Mouse (Mus musculus): Measurements from ENCODE around the gene Fmr1nb. TPM values are rescaled to one million over a fixed set of nuclear protein-coding genes. Genes with fewer than 3 reads are reported as not detected.
"Not testable (repeated sequence)": the region's sequence is repeated elsewhere in the genome, so short reads cannot be mapped to it uniquely, and the experiment has no call there.

The Fmr1nb gene
- total RNA-seq (2021): under 1 TPM in 1 of 2 experiments, not detected in 1; 0.82 TPM
- long read RNA-seq, experiment 1, partial matches to known transcripts: 0 of 1 reads
- long read RNA-seq, experiment 1, other reads (novel, unspliced or antisense): 0 of 1 reads
- long read RNA-seq, experiment 2: 0 reads

DNA sequence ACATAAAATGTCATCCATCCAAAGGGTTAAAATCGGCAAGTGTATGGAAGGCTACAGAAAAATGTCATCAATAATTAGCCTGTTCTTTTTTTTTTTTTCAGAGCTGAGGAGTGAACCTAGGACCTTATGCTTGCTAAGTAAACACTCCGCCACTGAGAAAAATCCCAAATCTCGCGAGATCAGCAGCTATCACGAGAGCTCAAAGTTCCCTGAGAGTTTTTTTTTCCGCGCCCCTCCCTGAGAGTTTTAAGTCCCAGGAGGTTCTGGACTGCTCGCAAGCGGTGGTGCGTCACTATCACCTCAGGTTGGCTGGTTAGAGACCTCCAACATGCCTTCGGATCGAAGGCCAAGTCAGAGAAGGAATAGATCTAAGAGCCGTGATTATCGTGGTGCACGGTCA, at the start of gene Fmr1nb:
Gene Fmr1nb (plus strand): TSS at position 234 of the 400 bp plus-strand sequence.
- DNase-seq (ENCODE audit: low spot score in 2 of 2): no peak

DNA sequence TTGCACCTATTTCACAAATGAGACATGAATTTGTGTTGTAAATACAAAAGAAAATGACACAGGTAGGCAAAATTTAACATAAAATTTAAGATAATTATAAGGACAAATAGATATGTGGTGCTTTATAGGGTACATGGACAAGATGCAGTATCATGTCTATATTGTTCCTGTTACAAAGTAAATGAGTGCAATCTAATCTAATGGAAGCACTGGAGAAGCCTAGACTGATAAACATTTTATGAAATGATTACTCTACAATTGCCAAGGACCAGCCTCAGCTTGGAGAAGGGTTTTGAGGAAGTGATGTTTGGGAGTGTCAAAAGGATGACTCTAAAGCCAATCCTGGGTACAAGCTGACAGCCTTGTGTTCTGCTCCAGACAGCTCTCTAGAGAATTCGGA, 24.7 kb upstream of the Fmr1nb start:
- DNase-seq (ENCODE audit: low spot score in 2 of 2): no peak

DNA sequence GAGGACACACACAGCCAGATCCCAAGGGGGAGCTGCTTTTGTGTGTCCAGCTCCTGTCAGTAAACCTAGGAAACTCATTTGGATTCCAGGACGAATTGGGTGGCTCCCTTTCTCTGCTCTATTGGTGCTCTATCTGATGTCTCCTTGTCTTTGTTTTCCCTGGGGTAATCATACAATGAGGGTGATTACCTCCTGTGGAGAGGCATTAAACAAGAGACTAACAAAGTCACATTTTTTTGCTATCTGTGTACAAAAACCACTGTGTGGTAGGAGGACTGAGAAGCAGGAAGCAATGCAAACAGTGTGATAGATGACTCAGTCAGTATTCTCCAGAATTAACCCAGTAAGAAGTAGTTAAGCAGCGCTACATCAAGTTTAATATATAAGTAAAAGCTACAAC, 21.6 kb upstream of the Fmr1nb start:
- no peak for DNase-seq (ENCODE audit: low spot score in 2 of 2)

DNA sequence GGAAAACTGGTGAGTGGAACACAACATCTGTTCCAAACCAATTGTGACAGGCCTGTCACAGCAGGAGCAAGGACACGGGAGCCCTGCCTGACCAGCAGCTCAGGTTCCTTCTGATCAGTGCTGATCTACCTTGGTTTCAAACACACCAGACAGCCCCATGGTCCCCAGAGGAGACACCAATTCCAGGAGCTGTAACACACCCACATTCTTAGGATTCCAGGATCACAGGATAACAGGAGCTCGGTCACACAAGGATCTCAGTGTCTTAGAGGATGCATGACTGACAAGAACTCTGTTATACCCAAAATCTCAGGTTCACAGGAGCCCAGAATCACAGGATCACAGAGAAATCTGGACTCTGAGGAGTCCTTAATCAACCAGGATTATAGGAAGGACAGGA, 58.8 kb downstream of the Fmr1nb start:
- DNase-seq (ENCODE audit: low spot score in 2 of 2): not testable (repeated sequence)

DNA sequence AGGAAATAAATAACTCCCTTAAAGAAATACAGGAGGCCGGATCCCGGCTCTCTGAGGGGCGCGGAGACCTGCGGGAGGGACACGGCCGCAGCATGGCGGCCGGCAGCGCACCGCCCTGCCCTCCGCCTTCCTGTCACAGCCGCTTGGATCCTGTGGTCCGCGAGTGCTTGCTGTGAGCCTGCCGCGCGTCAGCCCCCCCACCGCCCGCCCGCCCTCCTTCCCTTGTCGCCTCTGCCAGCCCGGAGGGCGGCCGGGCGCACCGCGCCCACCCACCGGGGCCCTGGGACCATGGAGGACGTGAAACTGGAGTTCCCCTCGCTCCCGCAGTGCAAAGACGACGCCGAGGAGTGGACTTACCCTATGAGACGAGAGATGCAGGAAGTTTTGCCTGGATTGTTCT, 59.4 kb downstream of the Fmr1nb start, which contains the start of gene Gm14698:
Gene Gm14698 (plus strand): TSS at position 35 of the 400 bp plus-strand sequence.
- not testable (repeated sequence) for DNase-seq (ENCODE audit: low spot score in 2 of 2)

DNA sequence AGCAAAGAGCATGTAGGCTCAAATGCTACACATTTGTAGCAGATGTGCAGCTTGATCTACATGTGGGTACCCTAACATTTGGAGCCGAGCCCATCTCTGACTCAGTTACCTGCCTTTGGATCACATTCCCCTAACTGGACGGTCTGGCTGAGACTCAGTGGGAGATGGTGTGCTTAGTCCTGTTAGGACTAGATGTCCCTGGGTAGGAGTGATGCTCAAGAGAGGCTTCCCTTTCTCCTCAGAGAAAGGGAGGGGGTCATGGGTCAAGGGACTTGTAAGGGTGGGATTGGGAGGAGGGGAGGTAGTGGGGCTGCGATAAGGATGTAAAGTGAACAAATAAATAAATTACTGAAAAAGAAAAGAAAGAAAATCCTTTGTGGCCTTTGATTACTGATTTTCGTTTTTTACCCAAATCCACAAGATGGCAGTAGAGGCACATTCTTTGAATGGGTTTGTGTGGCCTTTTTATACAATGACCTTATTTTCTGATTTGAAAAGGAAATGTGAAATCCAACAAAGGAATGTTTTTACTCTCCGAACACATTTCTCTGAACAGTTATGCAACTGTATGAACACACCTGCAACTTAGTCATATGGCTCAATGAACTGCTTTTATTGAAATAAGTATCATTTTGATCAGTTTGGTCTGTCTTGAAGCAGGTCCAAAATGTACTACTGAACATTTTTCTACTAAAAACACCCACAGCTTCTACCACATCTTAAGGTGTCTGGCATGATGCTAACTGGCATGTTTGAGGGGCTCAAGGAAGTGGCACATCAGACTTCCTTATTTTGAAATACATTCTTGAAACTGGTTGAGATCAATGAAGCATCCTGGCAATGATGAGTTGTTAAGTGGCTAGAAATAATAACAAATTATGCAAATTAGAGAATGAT, 78.2 kb downstream of the Fmr1nb start:
- no peak for DNase-seq (ENCODE audit: low spot score in 2 of 2)

Other genes starting within 250 kb of the Fmr1nb start
- 10 to 100 TPM; 65.3 to 66.8 TPM for gene Fmr1, start 83.3 kb upstream of the Fmr1nb start, total RNA-seq (2021)
- gene Gm14698, start 59.3 kb downstream of the Fmr1nb start, total RNA-seq (2021): 1 to 10 TPM; 2.2 to 3.0 TPM
- gene Gm6812, start 131.2 kb downstream of the Fmr1nb start, total RNA-seq (2021): not detected

Data from adrenal gland, postnatal 4 days (tissue).